ENCODE assay signal across 12 mouse cellular contexts in genomic region chr10:93103676-93104075, GRCm38 (mm10).
"Had no signal": no experiment of that assay in that cellular context is flagged by ENCODE, and none has a peak within 500 bp of the region (broad histone marks: within the 10 kb centered on the region; RNA-seq: fewer than 3 reads in every experiment).

No protein-coding gene starts in this region.

- H3K27ac ChIP-seq: limb, embryonic 15.5 days; liver, embryonic 13.5 days; midbrain, embryonic 12.5 days; neural tube, embryonic 13.5 days; stomach, embryonic 15.5 days had no signal

- DNase-seq: kidney, adult 11 months; kidney, postnatal 36 days; liver, embryonic 13.5 days; lung, adult 18-20 months; retina, postnatal 1 day; thymus, adult 2 months; thymus, postnatal 25 days had no signal

- ATAC-seq: midbrain, embryonic 16.5 days had no signal

- H3K4me3 ChIP-seq: limb, embryonic 15.5 days; liver, embryonic 13.5 days; midbrain, embryonic 12.5 days; neural tube, embryonic 13.5 days; stomach, embryonic 15.5 days had no signal

- H3K4me1 ChIP-seq: limb, embryonic 15.5 days; liver, embryonic 13.5 days; midbrain, embryonic 12.5 days; neural tube, embryonic 13.5 days; stomach, embryonic 15.5 days had no signal
